Mouse (Mus musculus) hindbrain, embryonic 14.5 days (tissue): Measurements from ENCODE around the gene Cntn5. TPM values are rescaled to one million over a fixed set of nuclear protein-coding genes. Genes with fewer than 3 reads are reported as not detected.

Experiments
- ATAC-seq: fragments of 200-750 bp; cut with Nextera tagmentation; 2 replicates; pipeline ENCODE4 v1.8.0; 2017; ENCODE audit warnings: moderate number of reproducible peaks, mild to moderate bottlenecking, moderate TSS enrichment, moderate library complexity; ENCODE audit not compliant: low FRiP score
- DNase-seq: peaks from one replicate; pipeline ENCODE4 v3.0.0-alpha.2; 2015; ENCODE audit warnings: low spot score
- H3K27ac ChIP-seq: fragments of 300-500 bp; sonication (generic); 2 replicates; pipeline ENCODE4 v1.5.1; 2014; ENCODE audit warnings: mild to moderate bottlenecking, moderate library complexity
- H3K27me3 ChIP-seq: fragments of 300-500 bp; sonication (generic); 2 replicates; pipeline ENCODE4 v1.6.1; 2014; ENCODE audit warnings: mild to moderate bottlenecking, low read length, mixed read lengths; ENCODE audit not compliant: control insufficient read depth, insufficient read depth
- H3K36me3 ChIP-seq: fragments of 300-500 bp; sonication (generic); replicated peaks from 2 replicates; pipeline ENCODE4 v1.6.1; 2014; ENCODE audit not compliant: control insufficient read depth, insufficient read depth
- H3K4me1 ChIP-seq: fragments of 300-500 bp; sonication (generic); replicated peaks from 2 replicates; pipeline ENCODE4 v1.6.1; 2014; ENCODE audit warnings: antibody characterized with exemption, low read length, mixed read lengths; ENCODE audit not compliant: control insufficient read depth, insufficient read depth
- H3K4me2 ChIP-seq: fragments of 300-500 bp; sonication (generic); replicated peaks from 2 replicates; pipeline ENCODE4 v1.6.1; 2014; ENCODE audit warnings: mild to moderate bottlenecking, moderate library complexity
- H3K4me3 ChIP-seq: fragments of 300-500 bp; sonication (generic); replicated peaks from 2 replicates; pipeline ENCODE4 v1.5.1; 2014; ENCODE audit warnings: mild to moderate bottlenecking, low read length
- H3K9ac ChIP-seq: fragments of 300-500 bp; sonication (generic); 2 replicates; pipeline ENCODE4 v1.6.1; 2014
- H3K9me3 ChIP-seq: fragments of 300-500 bp; sonication (generic); 2 replicates; pipeline ENCODE4 v1.6.1; 2016; ENCODE audit warnings: low read length; ENCODE audit not compliant: control insufficient read depth
- WGBS: fragments of 180-500 bp; shearing (Covaris S2); extraction: QIAGEN DNeasy Blood & Tissue Kit; methylation state at CpG from one replicate; pipeline ENCODE4 v1.1.7; 2014; 5-methylcytosine and 5-hydroxymethylcytosine counted together
- polyA plus RNA-seq: library from polyadenylated mRNA; unstranded; fragments of >200 nt; fragmentation: Nextera tagmentation; extraction: Ambion mirVana; gene quantifications from 2 replicates; pipeline ENCODE4 v1.2.1, GENCODE M21; 2014

Gene Cntn5
- polyA plus RNA-seq, 1 experiment from 2014 or later: 22.0 TPM

GRCm38 (mm10) chr9:10350909-10351655, 553.5 kb downstream of the Cntn5 start:
- H3K36me3 ChIP-seq: no peaks in the 10 kb centered on the region
- no peaks in the 10 kb centered on the region for H3K9me3 ChIP-seq
- ATAC-seq: no peak
- H3K27ac ChIP-seq: no peak overlapping the region; the same call in 1 of the 2 replicates
- H3K9ac ChIP-seq: no peak overlapping the region
- no peaks in the 10 kb centered on the region for H3K27me3 ChIP-seq
- H3K4me1 ChIP-seq: no peaks in the 10 kb centered on the region
- H3K4me2 ChIP-seq: no peak overlapping the region
- WGBS: 88% methylated on average over 4 of the region's 4 CpGs
- H3K4me3 ChIP-seq: no peak overlapping the region
- DNase-seq: no peak

GRCm38 (mm10) chr9:10348741-10349140, 555.8 kb downstream of the Cntn5 start:
- ATAC-seq: no peak
- Histone ChIP-seq H3K9me3 (no peaks in the 10 kb centered on the region), H3K9ac (no peak overlapping the region), H3K4me3 (no peak overlapping the region), H3K36me3 (no peaks in the 10 kb centered on the region), H3K27ac (no peak overlapping the region), H3K4me2 (no peak overlapping the region), H3K27me3 (no peaks in the 10 kb centered on the region), H3K4me1 (no peaks in the 10 kb centered on the region)
- WGBS: 87% methylated on average over 10 of the region's 11 CpGs
- no peak for DNase-seq

- Histone ChIP-seq H3K9me3 (no peaks in the 10 kb centered on the region), H3K27ac (no peak overlapping the region)
- 76% methylated on average over 4 of the region's 4 CpGs for WGBS
Observed at GRCm38 (mm10) chr9:10348222-10348621, 556.4 kb downstream of the Cntn5 start.

GRCm38 (mm10) chr9:10340751-10341150, 563.8 kb downstream of the Cntn5 start:
- no peak overlapping the region for H3K27ac ChIP-seq
- no peak overlapping the region for H3K4me2 ChIP-seq
- ATAC-seq (no peak), DNase-seq (no peak)
- no peaks in the 10 kb centered on the region for H3K27me3 ChIP-seq
- H3K36me3 ChIP-seq: no peaks in the 10 kb centered on the region
- H3K4me1 ChIP-seq: no peaks in the 10 kb centered on the region
- H3K9me3 ChIP-seq: no peaks in the 10 kb centered on the region
- no peak overlapping the region for H3K4me3 ChIP-seq
- no peak overlapping the region for H3K9ac ChIP-seq

More at GRCm38 (mm10) chr9:10348222-10348621, 556.4 kb downstream of the Cntn5 start:
- DNase-seq (no peak), ATAC-seq (no peak)
- H3K4me1 ChIP-seq: no peaks in the 10 kb centered on the region
- H3K4me2 ChIP-seq: no peak overlapping the region
- no peaks in the 10 kb centered on the region for H3K36me3 ChIP-seq
- H3K27me3 ChIP-seq: no peaks in the 10 kb centered on the region
- no peak overlapping the region for H3K9ac ChIP-seq
- H3K4me3 ChIP-seq: no peak overlapping the region

GRCm38 (mm10) chr9:10339716-10340115, 564.9 kb downstream of the Cntn5 start:
- no peaks in the 10 kb centered on the region for H3K4me1 ChIP-seq
- no peaks in the 10 kb centered on the region for H3K27me3 ChIP-seq
- ATAC-seq: no peak
- H3K27ac ChIP-seq: no peak overlapping the region
- H3K9me3 ChIP-seq: no peaks in the 10 kb centered on the region
- H3K4me3 ChIP-seq: no peak overlapping the region
- H3K4me2 ChIP-seq: no peak overlapping the region
- no peak for DNase-seq
- 77% methylated on average over 1 of the region's 1 CpGs for WGBS
- no peak overlapping the region for H3K9ac ChIP-seq
- H3K36me3 ChIP-seq: no peaks in the 10 kb centered on the region

GRCm38 (mm10) chr9:10324697-10325368, 579.7 kb downstream of the Cntn5 start:
- peak; percentile 58 for DNase-seq
- H3K36me3 ChIP-seq: no peaks in the 10 kb centered on the region
- no peaks in the 10 kb centered on the region for H3K9me3 ChIP-seq
- H3K27me3 ChIP-seq: no peaks in the 10 kb centered on the region
- no peak overlapping the region for H3K4me3 ChIP-seq
- no peak overlapping the region for H3K27ac ChIP-seq
- no peaks in the 10 kb centered on the region for H3K4me1 ChIP-seq
- no peak overlapping the region for H3K4me2 ChIP-seq
- no peak for ATAC-seq
- no peak overlapping the region for H3K9ac ChIP-seq
- WGBS: 41% methylated on average over 7 of the region's 7 CpGs

GRCm38 (mm10) chr9:10269342-10269741, 635.2 kb downstream of the Cntn5 start:
- H3K4me1 ChIP-seq: peaks cover 5% of the 10 kb centered on the region
- peak; percentile 29 for DNase-seq
- H3K27ac ChIP-seq: 0 out of 2 replicates have a peak overlapping the region, but pooled peaks have one; percentile 22
- no peak overlapping the region for H3K4me2 ChIP-seq
- peak; percentile 90 for ATAC-seq
- no peak overlapping the region for H3K9ac ChIP-seq
- no peaks in the 10 kb centered on the region for H3K27me3 ChIP-seq
- no peaks in the 10 kb centered on the region for H3K9me3 ChIP-seq
- H3K4me3 ChIP-seq: no peak overlapping the region
- H3K36me3 ChIP-seq: no peaks in the 10 kb centered on the region
- 8% methylated on average over 2 of the region's 2 CpGs for WGBS

GRCm38 (mm10) chr9:10268836-10269235, 635.7 kb downstream of the Cntn5 start:
- Histone ChIP-seq H3K27ac (peak overlapping the region; percentile 54; the same call in 1 of the 2 replicates), H3K9me3 (no peaks in the 10 kb centered on the region), H3K4me3 (no peak overlapping the region), H3K27me3 (no peaks in the 10 kb centered on the region), H3K4me1 (peaks cover 5% of the 10 kb centered on the region), H3K4me2 (no peak overlapping the region), H3K36me3 (no peaks in the 10 kb centered on the region), H3K9ac (no peak overlapping the region)
- DNase-seq (no peak), ATAC-seq (no peak)
- WGBS: 57% methylated on average over 6 of the region's 6 CpGs

- WGBS: 35% methylated on average over 3 of the region's 3 CpGs
- peaks cover 5% of the 10 kb centered on the region for H3K4me1 ChIP-seq
- H3K27me3 ChIP-seq: no peaks in the 10 kb centered on the region
- H3K27ac ChIP-seq: no peak overlapping the region
- H3K36me3 ChIP-seq: no peaks in the 10 kb centered on the region
- ATAC-seq: no peak
- no peak for DNase-seq
- H3K4me3 ChIP-seq: no peak overlapping the region
- no peak overlapping the region for H3K9ac ChIP-seq
- no peaks in the 10 kb centered on the region; the same call in 1 of the 2 replicates for H3K9me3 ChIP-seq
- no peak overlapping the region for H3K4me2 ChIP-seq
Observed at GRCm38 (mm10) chr9:10265616-10266015, 639.0 kb downstream of the Cntn5 start.
